Mouse (Mus musculus): ENCODE data around the gene Fbln1. TPM values are rescaled to one million over a fixed set of nuclear protein-coding genes. Genes with fewer than 3 reads are reported as not detected.

Fbln1 gene
- polyA plus RNA-seq (2014; fragmentation: Nextera tagmentation; extraction: Ambion mirVana), result 145 and 163 TPM in 2 replicates

GRCm38 (mm10) chr15:85205792-85206702, at the start of gene Fbln1:
TSS of gene Fbln1 (plus strand) at chr15:85205949.
- peaks cover 22% of the 10 kb centered on the region for H3K4me1 ChIP-seq (ENCODE audit: control insufficient read depth, insufficient read depth, low read length)
- ATAC-seq (replicated peaks; ENCODE audit: insufficient number of reproducible peaks, low FRiP score, low TSS enrichment), result peak; percentile 66
- H3K27me3 ChIP-seq (ENCODE audit: control insufficient read depth, insufficient read depth, low read length), result peaks cover 7% of the 10 kb centered on the region
- peak within 1 kb of the TSS; percentile 91 for H3K9ac ChIP-seq (ENCODE audit: low read depth, low read length)
- under 1% methylated on average over 48 of the region's 64 CpGs for WGBS (ENCODE audit: insufficient replicate concordance)
- peak within 1 kb of the TSS; percentile 76 for H3K4me3 ChIP-seq (ENCODE audit: low read depth, low read length)
- H3K4me2 ChIP-seq, result peak within 1 kb of the TSS; percentile 91
- 0 out of 2 replicates have a peak, but pooled peaks cover 5% of the 10 kb centered on the region for H3K36me3 ChIP-seq (ENCODE audit: control insufficient read depth, insufficient read depth, low read length)
- H3K9me3 ChIP-seq (replicated peaks; ENCODE audit: control insufficient read depth, low read length), result no peaks in the 10 kb centered on the region; the same call in 1 of the 2 replicates
- H3K27ac ChIP-seq (ENCODE audit: low read depth, low read length), result peak within 1 kb of the TSS; percentile 75

- H3K27ac ChIP-seq (ENCODE audit: low read depth, low read length), result peak overlapping the region; percentile 50
- no peak overlapping the region for H3K9ac ChIP-seq (ENCODE audit: low read depth, low read length)
- H3K27me3 ChIP-seq (ENCODE audit: control insufficient read depth, insufficient read depth, low read length), result peaks cover 6% of the 10 kb centered on the region; the same call in 1 of the 2 replicates
- H3K9me3 ChIP-seq (replicated peaks; ENCODE audit: control insufficient read depth, low read length), result no peaks in the 10 kb centered on the region
- H3K36me3 ChIP-seq (ENCODE audit: control insufficient read depth, insufficient read depth, low read length), result no peaks in the 10 kb centered on the region
- ATAC-seq (replicated peaks; ENCODE audit: insufficient number of reproducible peaks, low FRiP score, low TSS enrichment), result 0 out of 2 replicates have a peak, but pooled peaks have one; percentile 17
- 23% methylated on average over 4 of the region's 4 CpGs for WGBS (ENCODE audit: insufficient replicate concordance)
- no peak overlapping the region for H3K4me3 ChIP-seq (ENCODE audit: low read depth, low read length)
- H3K4me2 ChIP-seq, result no peak overlapping the region
- peaks cover 21% of the 10 kb centered on the region for H3K4me1 ChIP-seq (ENCODE audit: control insufficient read depth, insufficient read depth, low read length)
These were observed 49.6 kb upstream of the Fbln1 start for GRCm38 (mm10) chr15:85156198-85156597.

GRCm38 (mm10) chr15:85161416-85161815, 44.3 kb upstream of the Fbln1 start:
- Histone ChIP-seq H3K4me1 (ENCODE audit: control insufficient read depth, insufficient read depth, low read length) (peaks cover 17% of the 10 kb centered on the region), H3K4me2 (no peak overlapping the region), H3K4me3 (ENCODE audit: low read depth, low read length) (no peak overlapping the region), H3K9ac (ENCODE audit: low read depth, low read length) (no peak overlapping the region), H3K27ac (ENCODE audit: low read depth, low read length) (no peak overlapping the region), H3K36me3 (ENCODE audit: control insufficient read depth, insufficient read depth, low read length) (no peaks in the 10 kb centered on the region), H3K27me3 (ENCODE audit: control insufficient read depth, insufficient read depth, low read length) (peaks cover 6% of the 10 kb centered on the region; the same call in 1 of the 2 replicates), H3K9me3 (replicated peaks; ENCODE audit: control insufficient read depth, low read length) (no peaks in the 10 kb centered on the region)
- no peak for ATAC-seq (replicated peaks; ENCODE audit: insufficient number of reproducible peaks, low FRiP score, low TSS enrichment)

- Histone ChIP-seq H3K27me3 (ENCODE audit: control insufficient read depth, insufficient read depth, low read length) (peaks cover 6% of the 10 kb centered on the region; the same call in 1 of the 2 replicates), H3K9ac (ENCODE audit: low read depth, low read length) (no peak overlapping the region), H3K4me2 (no peak overlapping the region), H3K4me1 (ENCODE audit: control insufficient read depth, insufficient read depth, low read length) (peaks cover 14% of the 10 kb centered on the region), H3K36me3 (ENCODE audit: control insufficient read depth, insufficient read depth, low read length) (no peaks in the 10 kb centered on the region), H3K4me3 (ENCODE audit: low read depth, low read length) (no peak overlapping the region), H3K9me3 (replicated peaks; ENCODE audit: control insufficient read depth, low read length) (no peaks in the 10 kb centered on the region), H3K27ac (ENCODE audit: low read depth, low read length) (no peak overlapping the region)
- 27% methylated on average over 21 of the region's 21 CpGs for WGBS (ENCODE audit: insufficient replicate concordance)
- ATAC-seq (replicated peaks; ENCODE audit: insufficient number of reproducible peaks, low FRiP score, low TSS enrichment), result no peak
These were observed 42.8 kb upstream of the Fbln1 start for GRCm38 (mm10) chr15:85162693-85163663.

GRCm38 (mm10) chr15:85166433-85166933, 39.3 kb upstream of the Fbln1 start:
- 45% methylated on average over 11 of the region's 11 CpGs for WGBS (ENCODE audit: insufficient replicate concordance)
- Histone ChIP-seq H3K27me3 (ENCODE audit: control insufficient read depth, insufficient read depth, low read length) (0 out of 2 replicates have a peak, but pooled peaks cover 3% of the 10 kb centered on the region), H3K4me2 (no peak overlapping the region), H3K4me3 (ENCODE audit: low read depth, low read length) (no peak overlapping the region), H3K9ac (ENCODE audit: low read depth, low read length) (no peak overlapping the region), H3K4me1 (ENCODE audit: control insufficient read depth, insufficient read depth, low read length) (peaks cover 14% of the 10 kb centered on the region; the same call in 1 of the 2 replicates), H3K36me3 (ENCODE audit: control insufficient read depth, insufficient read depth, low read length) (no peaks in the 10 kb centered on the region), H3K27ac (ENCODE audit: low read depth, low read length) (no peak overlapping the region), H3K9me3 (replicated peaks; ENCODE audit: control insufficient read depth, low read length) (no peaks in the 10 kb centered on the region)
- ATAC-seq (replicated peaks; ENCODE audit: insufficient number of reproducible peaks, low FRiP score, low TSS enrichment), result no peak

GRCm38 (mm10) chr15:85167086-85167679, 38.6 kb upstream of the Fbln1 start:
- WGBS (ENCODE audit: insufficient replicate concordance), result 55% methylated on average over 12 of the region's 12 CpGs
- no peaks in the 10 kb centered on the region for H3K36me3 ChIP-seq (ENCODE audit: control insufficient read depth, insufficient read depth, low read length)
- no peak overlapping the region for H3K27ac ChIP-seq (ENCODE audit: low read depth, low read length)
- peaks cover 15% of the 10 kb centered on the region; the same call in 1 of the 2 replicates for H3K4me1 ChIP-seq (ENCODE audit: control insufficient read depth, insufficient read depth, low read length)
- no peak overlapping the region for H3K4me3 ChIP-seq (ENCODE audit: low read depth, low read length)
- H3K4me2 ChIP-seq, result no peak overlapping the region
- no peaks in the 10 kb centered on the region for H3K9me3 ChIP-seq (replicated peaks; ENCODE audit: control insufficient read depth, low read length)
- H3K9ac ChIP-seq (ENCODE audit: low read depth, low read length), result no peak overlapping the region
- ATAC-seq (replicated peaks; ENCODE audit: insufficient number of reproducible peaks, low FRiP score, low TSS enrichment), result no peak
- 0 out of 2 replicates have a peak, but pooled peaks cover 3% of the 10 kb centered on the region for H3K27me3 ChIP-seq (ENCODE audit: control insufficient read depth, insufficient read depth, low read length)

- no peak overlapping the region for H3K9ac ChIP-seq (ENCODE audit: low read depth, low read length)
- H3K36me3 ChIP-seq (ENCODE audit: control insufficient read depth, insufficient read depth, low read length), result no peaks in the 10 kb centered on the region
- WGBS (ENCODE audit: insufficient replicate concordance), result 64% methylated on average over 2 of the region's 2 CpGs
- H3K27me3 ChIP-seq (ENCODE audit: control insufficient read depth, insufficient read depth, low read length), result no peaks in the 10 kb centered on the region
- no peak overlapping the region for H3K27ac ChIP-seq (ENCODE audit: low read depth, low read length)
- H3K4me2 ChIP-seq, result no peak overlapping the region
- no peaks in the 10 kb centered on the region for H3K9me3 ChIP-seq (replicated peaks; ENCODE audit: control insufficient read depth, low read length)
- H3K4me1 ChIP-seq (ENCODE audit: control insufficient read depth, insufficient read depth, low read length), result peaks cover 20% of the 10 kb centered on the region
- no peak overlapping the region for H3K4me3 ChIP-seq (ENCODE audit: low read depth, low read length)
- no peak for ATAC-seq (replicated peaks; ENCODE audit: insufficient number of reproducible peaks, low FRiP score, low TSS enrichment)
These were observed 33.7 kb upstream of the Fbln1 start for GRCm38 (mm10) chr15:85172054-85172453.

- no peaks in the 10 kb centered on the region for H3K9me3 ChIP-seq (replicated peaks; ENCODE audit: control insufficient read depth, low read length)
- no peak for ATAC-seq (replicated peaks; ENCODE audit: insufficient number of reproducible peaks, low FRiP score, low TSS enrichment)
- H3K4me3 ChIP-seq (ENCODE audit: low read depth, low read length), result no peak overlapping the region
- no peak overlapping the region for H3K9ac ChIP-seq (ENCODE audit: low read depth, low read length)
- H3K36me3 ChIP-seq (ENCODE audit: control insufficient read depth, insufficient read depth, low read length), result no peaks in the 10 kb centered on the region
- H3K4me2 ChIP-seq, result peak overlapping the region; percentile 5
- no peaks in the 10 kb centered on the region for H3K27me3 ChIP-seq (ENCODE audit: control insufficient read depth, insufficient read depth, low read length)
- H3K4me1 ChIP-seq (ENCODE audit: control insufficient read depth, insufficient read depth, low read length), result peaks cover 25% of the 10 kb centered on the region
- peak overlapping the region; percentile 73 for H3K27ac ChIP-seq (ENCODE audit: low read depth, low read length)
- 27% methylated on average over 8 of the region's 8 CpGs for WGBS (ENCODE audit: insufficient replicate concordance)
These were observed 32.3 kb upstream of the Fbln1 start for GRCm38 (mm10) chr15:85173425-85173824.

Measured in heart, embryonic 11.5 days (tissue).